Mouse (Mus musculus) limb, embryonic 12.5 days (tissue): Measurements from ENCODE around the gene Astn2. TPM values are rescaled to one million over a fixed set of nuclear protein-coding genes. Genes with fewer than 3 reads are reported as not detected.

Source experiments
- ATAC-seq: fragments of 200-750 bp; cut with Nextera tagmentation; 2 replicates; pipeline ENCODE4 v1.8.0; 2017; ENCODE audit warnings: low read depth, moderate TSS enrichment; ENCODE audit not compliant: insufficient number of reproducible peaks, insufficient read depth, low FRiP score, low TSS enrichment
- H3K27ac ChIP-seq: fragments of 300-500 bp; sonication (generic); 2 replicates; pipeline ENCODE4 v1.5.1; 2016; ENCODE audit warnings: mild to moderate bottlenecking, moderate library complexity
- H3K27me3 ChIP-seq: fragments of 300-500 bp; sonication (generic); 2 replicates; pipeline ENCODE4 v1.6.1; 2016; ENCODE audit warnings: mild to moderate bottlenecking, moderate library complexity
- H3K36me3 ChIP-seq: fragments of 300-500 bp; sonication (generic); 2 replicates; pipeline ENCODE4 v1.6.1; 2016; ENCODE audit warnings: mild to moderate bottlenecking, moderate library complexity
- H3K4me1 ChIP-seq: fragments of 300-500 bp; sonication (generic); replicated peaks from 2 replicates; pipeline ENCODE4 v1.6.1; 2016
- H3K4me2 ChIP-seq: fragments of 300-500 bp; sonication (generic); 2 replicates; pipeline ENCODE4 v1.6.1; 2016; ENCODE audit warnings: mild to moderate bottlenecking, moderate library complexity
- H3K4me3 ChIP-seq: fragments of 300-500 bp; sonication (generic); replicated peaks from 2 replicates; pipeline ENCODE4 v1.5.1; 2016; ENCODE audit warnings: mild to moderate bottlenecking
- H3K9ac ChIP-seq: fragments of 300-500 bp; sonication (generic); replicated peaks from 2 replicates; pipeline ENCODE4 v1.6.1; 2016; ENCODE audit warnings: mild to moderate bottlenecking, moderate library complexity
- H3K9me3 ChIP-seq: fragments of 300-500 bp; sonication (generic); 2 replicates; pipeline ENCODE4 v1.6.1; 2016; ENCODE audit warnings: mild to moderate bottlenecking, moderate library complexity
- WGBS: fragments of 180-500 bp; shearing (Covaris S2); methylation state at CpG from one replicate; pipeline ENCODE4 v1.1.7; 2016; 5-methylcytosine and 5-hydroxymethylcytosine counted together
- polyA plus RNA-seq: library from polyadenylated mRNA; unstranded; fragments of >200 nt; fragmentation: Nextera tagmentation; extraction: Ambion mirVana; gene quantifications from 2 replicates; pipeline ENCODE4 v1.2.1, GENCODE M21; 2016

Astn2 gene
- polyA plus RNA-seq, 1 experiment from 2014 or later = 1.6 TPM

- H3K9ac ChIP-seq = no peak overlapping the region
- no peaks in the 10 kb centered on the region for H3K27me3 ChIP-seq
- no peaks in the 10 kb centered on the region for H3K9me3 ChIP-seq
- no peaks in the 10 kb centered on the region for H3K4me1 ChIP-seq
- H3K4me3 ChIP-seq = no peak overlapping the region
- no peaks in the 10 kb centered on the region for H3K36me3 ChIP-seq
- H3K27ac ChIP-seq = no peak overlapping the region
- ATAC-seq = no peak
- WGBS = 84% methylated on average over 3 of the region's 3 CpGs
- H3K4me2 ChIP-seq = no peak overlapping the region
These were observed 1062.6 kb downstream of the Astn2 start for GRCm38 (mm10) chr4:65341766-65342165.

- WGBS = 26% methylated on average over 1 of the region's 1 CpGs
- H3K4me2 ChIP-seq = no peak overlapping the region
- H3K27ac ChIP-seq = no peak overlapping the region
- peaks cover 7% of the 10 kb centered on the region for H3K4me1 ChIP-seq
- H3K4me3 ChIP-seq = no peak overlapping the region
- no peaks in the 10 kb centered on the region for H3K36me3 ChIP-seq
- H3K27me3 ChIP-seq = no peaks in the 10 kb centered on the region
- H3K9ac ChIP-seq = no peak overlapping the region
- no peaks in the 10 kb centered on the region for H3K9me3 ChIP-seq
- no peak for ATAC-seq
These were observed 1070.7 kb downstream of the Astn2 start for GRCm38 (mm10) chr4:65333718-65334117.
